Mouse (Mus musculus) ES-Bruce4 (cell line): ENCODE measurements around the gene Ech1.

Source experiments
- CTCF ChIP-seq: IDR thresholded peaks from one replicate; pipeline ENCODE4 v1.8.1; 2011; ENCODE audit warnings: low read depth, low read length
- POLR2A ChIP-seq: IDR thresholded peaks from one replicate; pipeline ENCODE4 v1.8.1; 2011; ENCODE audit warnings: low read length; ENCODE audit not compliant: insufficient read depth

- TF ChIP-seq POLR2A, result no peak
- TF ChIP-seq CTCF, result no peak
Observed at GRCm38 (mm10) chr7:28817957-28818356, 7.1 kb upstream of the Ech1 start.
